Mouse (Mus musculus): Measurements from ENCODE around the gene Kcnn1. TPM values are rescaled to one million over a fixed set of nuclear protein-coding genes. Genes with fewer than 3 reads are reported as not detected.

Kcnn1 gene
- polyA plus RNA-seq, 1 experiment from 2014 or later = 0.72 TPM

GRCm38 (mm10) chr8:70821399-70821962, 41.6 kb downstream of the Kcnn1 start:
- Histone ChIP-seq H3K27me3 (replicated peaks) (peaks cover 49% of the 10 kb centered on the region), H3K27ac (no peak overlapping the region), H3K9ac (peak overlapping the region; percentile 14), H3K4me2 (0 out of 2 replicates have a peak overlapping the region, but pooled peaks have one; percentile 8), H3K9me3 (replicated peaks) (no peaks in the 10 kb centered on the region), H3K36me3 (no peaks in the 10 kb centered on the region), H3K4me3 (no peak overlapping the region), H3K4me1 (peaks cover 42% of the 10 kb centered on the region)
- WGBS (ENCODE audit: insufficient replicate concordance) = 15% methylated on average over 30 of the region's 30 CpGs
- peak; percentile 35; the same call in 1 of the 2 replicates for ATAC-seq

GRCm38 (mm10) chr8:70820101-70820935, 42.7 kb downstream of the Kcnn1 start:
- ATAC-seq = peak; percentile 44
- no peaks in the 10 kb centered on the region for H3K36me3 ChIP-seq
- 0 out of 2 replicates have a peak overlapping the region, but pooled peaks have one; percentile 12 for H3K9ac ChIP-seq
- peaks cover 45% of the 10 kb centered on the region for H3K4me1 ChIP-seq
- H3K4me2 ChIP-seq = peak overlapping the region; percentile 52
- 8% methylated on average over 31 of the region's 31 CpGs for WGBS (ENCODE audit: insufficient replicate concordance)
- peak overlapping the region; percentile 19; the same call in 1 of the 2 replicates for H3K4me3 ChIP-seq
- H3K9me3 ChIP-seq (replicated peaks) = no peaks in the 10 kb centered on the region
- 0 out of 2 replicates have a peak overlapping the region, but pooled peaks have one; percentile 33 for H3K27ac ChIP-seq
- peaks cover 61% of the 10 kb centered on the region for H3K27me3 ChIP-seq (replicated peaks)

GRCm38 (mm10) chr8:70816679-70817078, 46.4 kb downstream of the Kcnn1 start:
- H3K4me1 ChIP-seq = peaks cover 35% of the 10 kb centered on the region
- H3K27ac ChIP-seq = no peak overlapping the region
- ATAC-seq = peak; percentile 82
- H3K27me3 ChIP-seq (replicated peaks) = peaks cover 87% of the 10 kb centered on the region
- H3K4me3 ChIP-seq = peak overlapping the region; percentile 26; the same call in 1 of the 2 replicates
- peak overlapping the region; percentile 45 for H3K9ac ChIP-seq
- H3K9me3 ChIP-seq (replicated peaks) = no peaks in the 10 kb centered on the region
- H3K4me2 ChIP-seq = peak overlapping the region; percentile 64
- 6% methylated on average over 30 of the region's 30 CpGs for WGBS (ENCODE audit: insufficient replicate concordance)
- no peaks in the 10 kb centered on the region for H3K36me3 ChIP-seq

GRCm38 (mm10) chr8:70812885-70813284, 50.2 kb downstream of the Kcnn1 start:
- Histone ChIP-seq H3K27me3 (replicated peaks) (peaks cover 82% of the 10 kb centered on the region), H3K9ac (no peak overlapping the region; the same call in 1 of the 2 replicates), H3K9me3 (replicated peaks) (no peaks in the 10 kb centered on the region), H3K27ac (no peak overlapping the region), H3K4me2 (no peak overlapping the region), H3K4me3 (no peak overlapping the region), H3K4me1 (peaks cover 36% of the 10 kb centered on the region), H3K36me3 (no peaks in the 10 kb centered on the region)
- ATAC-seq = no peak
- WGBS (ENCODE audit: insufficient replicate concordance) = 60% methylated on average over 4 of the region's 4 CpGs

GRCm38 (mm10) chr8:70812055-70812454, 51.0 kb downstream of the Kcnn1 start:
- Histone ChIP-seq H3K9ac (no peak overlapping the region), H3K4me3 (no peak overlapping the region), H3K4me2 (no peak overlapping the region), H3K4me1 (peaks cover 41% of the 10 kb centered on the region), H3K9me3 (replicated peaks) (no peaks in the 10 kb centered on the region), H3K27me3 (replicated peaks) (peaks cover 77% of the 10 kb centered on the region), H3K27ac (no peak overlapping the region), H3K36me3 (no peaks in the 10 kb centered on the region)
- no peak for ATAC-seq
- 44% methylated on average over 4 of the region's 4 CpGs for WGBS (ENCODE audit: insufficient replicate concordance)

GRCm38 (mm10) chr8:70810962-70811680, 51.9 kb downstream of the Kcnn1 start:
- peaks cover 41% of the 10 kb centered on the region for H3K4me1 ChIP-seq
- 37% methylated on average over 20 of the region's 20 CpGs for WGBS (ENCODE audit: insufficient replicate concordance)
- no peak overlapping the region for H3K9ac ChIP-seq
- no peak overlapping the region for H3K27ac ChIP-seq
- peaks cover 75% of the 10 kb centered on the region for H3K27me3 ChIP-seq (replicated peaks)
- H3K36me3 ChIP-seq = no peaks in the 10 kb centered on the region
- ATAC-seq = no peak
- H3K4me2 ChIP-seq = no peak overlapping the region
- H3K9me3 ChIP-seq (replicated peaks) = no peaks in the 10 kb centered on the region
- H3K4me3 ChIP-seq = no peak overlapping the region

- Histone ChIP-seq H3K27ac (no peak overlapping the region), H3K4me2 (no peak overlapping the region), H3K27me3 (replicated peaks) (peaks cover 59% of the 10 kb centered on the region), H3K9me3 (replicated peaks) (no peaks in the 10 kb centered on the region), H3K4me3 (no peak overlapping the region), H3K36me3 (no peaks in the 10 kb centered on the region), H3K4me1 (peaks cover 60% of the 10 kb centered on the region), H3K9ac (no peak overlapping the region)
- WGBS (ENCODE audit: insufficient replicate concordance) = 66% methylated on average over 8 of the region's 8 CpGs
- no peak for ATAC-seq
Observed at GRCm38 (mm10) chr8:70808955-70809701, 53.9 kb downstream of the Kcnn1 start.

GRCm38 (mm10) chr8:70808239-70808638, 54.8 kb downstream of the Kcnn1 start, which contains the start of gene Il12rb1:
Gene Il12rb1, plus strand, starts transcription at chr8:70808449.
- H3K27me3 ChIP-seq (replicated peaks) = peaks cover 58% of the 10 kb centered on the region
- H3K4me2 ChIP-seq = peak within 1 kb of the TSS; percentile 32

GRCm38 (mm10) chr8:70807304-70807703, 55.8 kb downstream of the Kcnn1 start:
- WGBS (ENCODE audit: insufficient replicate concordance) = 76% methylated on average over 1 of the region's 1 CpGs
- Histone ChIP-seq H3K27me3 (replicated peaks) (peaks cover 58% of the 10 kb centered on the region), H3K4me2 (peak overlapping the region; percentile 32), H3K36me3 (no peaks in the 10 kb centered on the region), H3K9me3 (replicated peaks) (no peaks in the 10 kb centered on the region), H3K9ac (peak overlapping the region; percentile 35; the same call in 1 of the 2 replicates), H3K4me3 (no peak overlapping the region), H3K4me1 (peaks cover 78% of the 10 kb centered on the region), H3K27ac (0 out of 2 replicates have a peak overlapping the region, but pooled peaks have one; percentile 56)
- no peak for ATAC-seq

More at GRCm38 (mm10) chr8:70808239-70808638, 54.8 kb downstream of the Kcnn1 start, which contains the start of gene Il12rb1:
- 47% methylated on average over 5 of the region's 5 CpGs for WGBS (ENCODE audit: insufficient replicate concordance)
- Histone ChIP-seq H3K4me1 (peaks cover 69% of the 10 kb centered on the region), H3K27ac (0 out of 2 replicates have a peak within 1 kb of the TSS, but pooled peaks have one; percentile 56), H3K4me3 (no peak within 1 kb of the TSS), H3K9me3 (replicated peaks) (no peaks in the 10 kb centered on the region), H3K9ac (peak within 1 kb of the TSS; percentile 35; the same call in 1 of the 2 replicates), H3K36me3 (no peaks in the 10 kb centered on the region)
- no peak for ATAC-seq

- no peak overlapping the region for H3K4me3 ChIP-seq
- no peak for ATAC-seq
- WGBS (ENCODE audit: insufficient replicate concordance) = 22% methylated on average over 4 of the region's 4 CpGs
- H3K27ac ChIP-seq = peak overlapping the region; percentile 56; the same call in 1 of the 2 replicates
- H3K9ac ChIP-seq = 0 out of 2 replicates have a peak overlapping the region, but pooled peaks have one; percentile 27
- no peaks in the 10 kb centered on the region for H3K9me3 ChIP-seq (replicated peaks)
- peak overlapping the region; percentile 32 for H3K4me2 ChIP-seq
- peaks cover 60% of the 10 kb centered on the region for H3K27me3 ChIP-seq (replicated peaks)
- H3K36me3 ChIP-seq = no peaks in the 10 kb centered on the region
- peaks cover 85% of the 10 kb centered on the region for H3K4me1 ChIP-seq
Observed at GRCm38 (mm10) chr8:70806541-70806940, 56.5 kb downstream of the Kcnn1 start.
